Mouse (Mus musculus): Measurements from ENCODE around the gene S100a4. TPM values are rescaled to one million over a fixed set of nuclear protein-coding genes. Genes with fewer than 3 reads are reported as not detected.

Gene S100a4
- 1.6 and 2.5 TPM in 2 replicates for polyA plus RNA-seq (2012; rRNA removed)

DNA sequence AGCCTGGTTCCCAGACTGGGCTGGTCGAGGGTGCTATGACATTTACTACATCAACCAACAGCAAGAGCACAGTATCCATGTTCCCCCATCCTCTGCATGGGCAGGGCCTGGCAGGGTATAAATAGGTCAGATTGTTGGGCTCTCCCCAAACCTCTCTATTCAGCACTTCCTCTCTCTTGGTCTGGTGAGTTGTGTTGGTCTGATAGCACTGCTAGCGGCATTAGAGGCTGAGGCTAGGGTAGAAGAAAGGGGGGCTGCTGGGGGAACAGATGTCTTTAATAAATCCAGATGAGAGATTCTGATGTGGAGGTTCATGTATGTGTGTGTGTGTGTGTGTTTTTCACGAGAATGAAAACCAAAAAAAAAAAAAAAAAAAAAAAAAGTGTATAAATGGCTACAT lies at the start of gene S100a4:
S100a4 (plus strand) TSS at position 149 of the 400 bp plus-strand sequence.
- TF ChIP-seq POLR2A (IDR thresholded peaks at IDR 0.05; ENCODE audit: borderline replicate concordance, extremely low read depth, insufficient read depth, insufficient read length, poor library complexity, severe bottlenecking) (no peak), CTCF (IDR thresholded peaks at IDR 0.05; ENCODE audit: borderline replicate concordance, extremely low read depth, insufficient read depth, insufficient read length) (no peak)
- peak; percentile 12 for DNase-seq (ENCODE audit: low read depth)

- DNase-seq (ENCODE audit: low read depth) = peak; percentile 93
- TF ChIP-seq POLR2A (IDR thresholded peaks at IDR 0.05; ENCODE audit: borderline replicate concordance, extremely low read depth, insufficient read depth, insufficient read length, poor library complexity, severe bottlenecking) = no peak
- TF ChIP-seq CTCF (IDR thresholded peaks at IDR 0.05; ENCODE audit: borderline replicate concordance, extremely low read depth, insufficient read depth, insufficient read length) = no peak
Measured at GRCm38 (mm10) chr3:90555954-90556353, 47.6 kb upstream of the S100a4 start.

DNA sequence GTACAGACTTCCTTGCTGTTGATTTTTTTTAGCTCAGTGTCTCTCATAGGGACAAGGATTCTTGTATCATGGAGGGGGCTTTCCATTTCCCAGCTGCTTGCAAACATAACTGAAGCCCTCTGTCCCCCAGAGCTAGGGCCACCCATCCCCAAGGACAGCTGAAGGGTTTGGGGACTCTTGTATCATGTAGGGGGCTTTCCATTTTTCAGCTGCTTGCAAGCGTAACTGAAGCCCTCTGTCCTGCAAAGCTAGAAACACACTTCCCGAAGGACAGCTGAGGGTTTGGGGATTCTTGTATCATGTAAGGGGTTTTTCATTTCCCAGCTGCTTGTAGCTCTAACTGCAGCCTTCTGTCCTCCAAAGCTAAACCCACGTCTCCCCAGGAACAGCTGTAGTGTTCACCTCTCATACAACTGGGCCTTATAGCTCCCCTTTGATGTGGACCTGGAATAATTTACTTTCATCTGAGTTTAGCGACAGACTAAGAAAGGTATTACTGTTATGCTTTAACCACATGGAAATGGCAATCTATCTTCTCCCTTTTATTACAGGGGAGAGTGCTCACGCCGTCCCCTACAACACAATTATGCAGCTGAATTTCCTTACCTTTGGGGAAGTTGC lies 43.5 kb upstream of the S100a4 start, which contains the start of gene S100a3:
S100a3 (plus strand) TSS at position 571 of the 621 bp plus-strand sequence.
- no peak for DNase-seq (ENCODE audit: low read depth)
- TF ChIP-seq POLR2A (IDR thresholded peaks at IDR 0.05; ENCODE audit: borderline replicate concordance, extremely low read depth, insufficient read depth, insufficient read length, poor library complexity, severe bottlenecking) (no peak), CTCF (IDR thresholded peaks at IDR 0.05; ENCODE audit: borderline replicate concordance, extremely low read depth, insufficient read depth, insufficient read length) (no peak)

DNA sequence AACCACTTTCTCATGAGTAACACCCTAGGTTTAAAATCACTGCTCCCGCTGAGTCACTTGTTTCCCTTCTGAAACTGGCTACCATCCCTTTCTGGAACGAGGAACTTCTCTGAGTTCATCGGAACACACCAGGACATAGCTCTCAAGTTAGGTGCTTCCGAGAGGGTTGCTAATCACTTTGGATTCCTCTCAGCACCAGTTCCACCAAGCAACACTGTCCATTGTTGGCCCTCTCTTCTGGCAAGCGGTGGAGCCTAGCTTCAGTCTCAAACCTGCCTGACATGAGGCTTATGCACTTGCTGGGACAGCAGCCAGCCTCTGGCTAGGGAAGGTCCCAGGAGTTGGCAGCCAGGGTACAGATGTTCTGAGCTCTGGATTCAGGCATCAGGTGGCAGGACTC lies 28.9 kb upstream of the S100a4 start:
- TF ChIP-seq CTCF (IDR thresholded peaks at IDR 0.05; ENCODE audit: borderline replicate concordance, extremely low read depth, insufficient read depth, insufficient read length) (no peak), POLR2A (IDR thresholded peaks at IDR 0.05; ENCODE audit: borderline replicate concordance, extremely low read depth, insufficient read depth, insufficient read length, poor library complexity, severe bottlenecking) (no peak)
- DNase-seq (ENCODE audit: low read depth) = no peak

GRCm38 (mm10) chr3:90575320-90575719 lies 28.3 kb upstream of the S100a4 start:
- DNase-seq (ENCODE audit: low read depth) = no peak
- TF ChIP-seq POLR2A (IDR thresholded peaks at IDR 0.05; ENCODE audit: borderline replicate concordance, extremely low read depth, insufficient read depth, insufficient read length, poor library complexity, severe bottlenecking) = no peak
- no peak for TF ChIP-seq CTCF (IDR thresholded peaks at IDR 0.05; ENCODE audit: borderline replicate concordance, extremely low read depth, insufficient read depth, insufficient read length)

- TF ChIP-seq CTCF (IDR thresholded peaks at IDR 0.05; ENCODE audit: borderline replicate concordance, extremely low read depth, insufficient read depth, insufficient read length) (no peak), POLR2A (IDR thresholded peaks at IDR 0.05; ENCODE audit: borderline replicate concordance, extremely low read depth, insufficient read depth, insufficient read length, poor library complexity, severe bottlenecking) (no peak)
- no peak for DNase-seq (ENCODE audit: low read depth)
Measured at GRCm38 (mm10) chr3:90576351-90577001, 27.1 kb upstream of the S100a4 start.

DNA sequence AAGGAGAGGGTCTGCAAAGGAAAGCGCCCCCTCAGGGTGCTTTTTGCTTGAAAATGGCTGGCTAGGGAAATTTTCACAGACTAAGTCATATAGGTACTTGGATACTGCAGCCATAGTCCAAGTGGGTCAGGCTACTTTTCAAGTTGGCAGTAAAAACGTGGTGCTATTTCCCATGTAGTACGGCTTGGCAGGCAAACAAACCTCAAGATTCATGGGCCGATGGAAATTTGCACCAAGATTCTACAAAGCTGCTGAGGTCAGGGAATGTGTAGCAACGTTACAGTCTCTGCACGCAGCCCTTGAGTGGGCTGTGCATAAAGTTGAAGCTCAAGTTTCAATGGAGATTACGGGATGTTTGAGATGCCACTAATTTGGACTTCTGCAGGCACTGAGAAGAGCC lies 24.1 kb upstream of the S100a4 start:
- no peak for TF ChIP-seq CTCF (IDR thresholded peaks at IDR 0.05; ENCODE audit: borderline replicate concordance, extremely low read depth, insufficient read depth, insufficient read length)
- no peak for TF ChIP-seq POLR2A (IDR thresholded peaks at IDR 0.05; ENCODE audit: borderline replicate concordance, extremely low read depth, insufficient read depth, insufficient read length, poor library complexity, severe bottlenecking)
- DNase-seq (ENCODE audit: low read depth) = no peak

GRCm38 (mm10) chr3:90581141-90581540 lies 22.4 kb upstream of the S100a4 start:
- no peak for TF ChIP-seq POLR2A (IDR thresholded peaks at IDR 0.05; ENCODE audit: borderline replicate concordance, extremely low read depth, insufficient read depth, insufficient read length, poor library complexity, severe bottlenecking)
- no peak for TF ChIP-seq CTCF (IDR thresholded peaks at IDR 0.05; ENCODE audit: borderline replicate concordance, extremely low read depth, insufficient read depth, insufficient read length)
- DNase-seq (ENCODE audit: low read depth) = no peak

GRCm38 (mm10) chr3:90582156-90582555 lies 21.4 kb upstream of the S100a4 start:
- peak; percentile 35; the same call in 1 of the 2 replicates for TF ChIP-seq CTCF (IDR thresholded peaks at IDR 0.05; ENCODE audit: borderline replicate concordance, extremely low read depth, insufficient read depth, insufficient read length)
- no peak for TF ChIP-seq POLR2A (IDR thresholded peaks at IDR 0.05; ENCODE audit: borderline replicate concordance, extremely low read depth, insufficient read depth, insufficient read length, poor library complexity, severe bottlenecking)
- DNase-seq (ENCODE audit: low read depth) = no peak

DNA sequence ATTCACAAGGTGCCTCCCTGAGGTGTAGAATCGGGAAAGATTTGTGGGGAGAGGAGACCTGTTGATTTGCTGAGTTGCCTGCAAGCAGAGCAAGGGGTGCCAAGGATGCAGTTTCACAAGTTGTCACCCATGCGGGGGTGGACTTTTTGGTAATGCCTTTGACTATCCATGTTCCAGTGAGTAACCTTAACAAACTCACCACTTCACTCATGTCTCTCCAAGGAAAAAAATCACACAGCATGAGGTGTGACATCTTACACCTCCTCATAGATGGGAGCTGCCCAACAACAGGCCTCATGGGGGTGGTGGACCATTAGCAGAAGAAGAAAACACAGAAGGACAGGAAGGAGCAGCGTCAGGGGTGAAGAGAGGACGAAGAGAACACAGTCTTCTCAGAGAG lies 21.0 kb upstream of the S100a4 start:
- TF ChIP-seq CTCF (IDR thresholded peaks at IDR 0.05; ENCODE audit: borderline replicate concordance, extremely low read depth, insufficient read depth, insufficient read length) (no peak), POLR2A (IDR thresholded peaks at IDR 0.05; ENCODE audit: borderline replicate concordance, extremely low read depth, insufficient read depth, insufficient read length, poor library complexity, severe bottlenecking) (no peak)
- DNase-seq (ENCODE audit: low read depth) = no peak

GRCm38 (mm10) chr3:90583893-90584292 lies 19.7 kb upstream of the S100a4 start:
- TF ChIP-seq CTCF (IDR thresholded peaks at IDR 0.05; ENCODE audit: borderline replicate concordance, extremely low read depth, insufficient read depth, insufficient read length) (no peak), POLR2A (IDR thresholded peaks at IDR 0.05; ENCODE audit: borderline replicate concordance, extremely low read depth, insufficient read depth, insufficient read length, poor library complexity, severe bottlenecking) (no peak)
- no peak for DNase-seq (ENCODE audit: low read depth)

- TF ChIP-seq POLR2A (IDR thresholded peaks at IDR 0.05; ENCODE audit: borderline replicate concordance, extremely low read depth, insufficient read depth, insufficient read length, poor library complexity, severe bottlenecking) (no peak), CTCF (IDR thresholded peaks at IDR 0.05; ENCODE audit: borderline replicate concordance, extremely low read depth, insufficient read depth, insufficient read length) (peak; percentile 91)
- DNase-seq (ENCODE audit: low read depth) = peak; percentile 83
Measured at GRCm38 (mm10) chr3:90585595-90585994, 18.0 kb upstream of the S100a4 start.
